8 mouse cellular contexts compared by ENCODE assay signal in the genomic region with DNA sequence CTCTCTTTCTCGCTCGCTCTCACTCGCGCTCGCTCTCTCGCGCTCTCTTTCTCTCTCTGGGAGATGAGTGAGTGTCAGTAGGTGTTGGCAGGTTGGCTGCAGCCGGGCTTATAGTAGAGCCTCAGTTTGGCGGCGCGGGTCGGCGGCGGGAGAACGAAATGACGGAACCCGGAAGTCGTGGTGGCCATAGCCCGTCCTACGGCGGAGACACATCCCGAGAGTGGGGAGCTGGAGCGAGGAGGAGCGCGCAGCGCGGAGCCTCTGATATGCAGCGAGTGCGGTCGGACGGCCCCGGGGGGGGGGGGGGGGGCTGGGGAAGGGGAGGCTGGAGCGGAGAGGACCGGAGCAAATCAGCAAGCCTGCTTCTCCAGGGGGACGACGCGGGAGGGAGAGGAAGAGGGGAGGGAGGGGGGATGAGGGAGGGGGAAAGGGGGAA. TPM values are rescaled to one million over a fixed set of nuclear protein-coding genes. Genes with fewer than 3 reads are reported as not detected.
DNase-seq lines count a peak whose midpoint lies in the region; ATAC-seq and TF ChIP-seq lines count a peak whose summit lies in the region.

A gene (minus strand): TSS at position 270 of the 436 bp plus-strand sequence.

- TF ChIP-seq CTCF in lung, postnatal 0 days (IDR thresholded peaks at IDR 0.05) = no peak

- H3K4me2 ChIP-seq in hindbrain, embryonic 11.5 days (replicated peaks; ENCODE audit: low read depth, low read length) = peak within 1 kb of the TSS; percentile 66
- peak within 1 kb of the TSS; percentile 75 for H3K4me2 ChIP-seq in lung, postnatal 0 days (replicated peaks; ENCODE audit: low read depth, low read length)

- ATAC-seq in CD4-positive, CD25-positive, alpha-beta regulatory T cell, adult 4 months = peak; percentile 39
- peak; percentile 54 for ATAC-seq in frontal cortex, adult (ENCODE audit: low TSS enrichment)
- peak; percentile 76 for ATAC-seq in hindbrain, embryonic 11.5 days (ENCODE audit: low FRiP score)
- peak; percentile 83 for ATAC-seq in lung, postnatal 0 days

- no peaks in the 10 kb centered on the region for H3K27me3 ChIP-seq in hindbrain, embryonic 11.5 days (ENCODE audit: control insufficient read depth, insufficient read depth, low read length)
- H3K27me3 ChIP-seq in lung, postnatal 0 days (replicated peaks; ENCODE audit: insufficient read depth, low read length) = peaks cover 9% of the 10 kb centered on the region

- no peak for TF ChIP-seq EP300 in lung, postnatal 0 days (IDR thresholded peaks at IDR 0.05)

- peak; percentile 93 for DNase-seq in adrenal gland, postnatal 14 days
- peak; percentile 87 for DNase-seq in hindbrain, embryonic 11.5 days (ENCODE audit: low spot score)
- peak; percentile 54 to 59 for DNase-seq in layer of hippocampus, postnatal 25 days (ENCODE audit: extremely low spot score in 1 of 2, low spot score in 1 of 2)
- DNase-seq in lung, postnatal 0 days (ENCODE audit: low spot score) = peak; percentile 92
- DNase-seq in ovary, postnatal 36 days (ENCODE audit: low spot score) = peak; percentile 76
- DNase-seq in natural killer cell, adult 2 months (ENCODE audit: low spot score in 2 of 2) = no peak

- no peaks in the 10 kb centered on the region for H3K4me1 ChIP-seq in hindbrain, embryonic 11.5 days (replicated peaks; ENCODE audit: control insufficient read depth, insufficient read depth, low read length)
- no peaks in the 10 kb centered on the region for H3K4me1 ChIP-seq in lung, postnatal 0 days (ENCODE audit: insufficient read depth, low read depth, low read length)

- H3K36me3 ChIP-seq in hindbrain, embryonic 11.5 days (ENCODE audit: control insufficient read depth, insufficient read depth, low read length) = no peaks in the 10 kb centered on the region
- no peaks in the 10 kb centered on the region for H3K36me3 ChIP-seq in lung, postnatal 0 days (ENCODE audit: insufficient read depth, low read length)

- peak within 1 kb of the TSS; percentile 90 for H3K4me3 ChIP-seq in hindbrain, embryonic 11.5 days (ENCODE audit: low read depth, low read length)
- H3K4me3 ChIP-seq in lung, postnatal 0 days (ENCODE audit: low read depth, low read length) = peak within 1 kb of the TSS; percentile 62

- WGBS in hindbrain, embryonic 11.5 days = 0% methylated on average over 22 of the region's 37 CpGs
- WGBS in lung, postnatal 0 days = under 1% methylated on average over 22 of the region's 37 CpGs

- peak within 1 kb of the TSS; percentile 99 for H3K27ac ChIP-seq in hindbrain, embryonic 11.5 days (ENCODE audit: low read depth, low read length)
- peak within 1 kb of the TSS; percentile 85 for H3K27ac ChIP-seq in lung, postnatal 0 days (ENCODE audit: low read length)

- H3K9me3 ChIP-seq in hindbrain, embryonic 11.5 days (ENCODE audit: control insufficient read depth, low read length) = no peaks in the 10 kb centered on the region
- no peaks in the 10 kb centered on the region for H3K9me3 ChIP-seq in lung, postnatal 0 days (ENCODE audit: low read length)

- H3K9ac ChIP-seq in hindbrain, embryonic 11.5 days (ENCODE audit: low read depth, low read length) = peak within 1 kb of the TSS; percentile 100
- peak within 1 kb of the TSS; percentile 44 for H3K9ac ChIP-seq in lung, postnatal 0 days (replicated peaks; ENCODE audit: low read depth)

RNA-seq across cellular contexts. Expression of the gene that starts here (rescaled TPM):
- polyA plus RNA-seq in CD4-positive, CD25-positive, alpha-beta regulatory T cell, adult 4 months (2017; shearing (Covaris generic)) = not detected
- total RNA-seq in adrenal gland, postnatal 14 days (2021) = 150 and 159 TPM in 2 replicates
- polyA plus RNA-seq in hindbrain, embryonic 11.5 days (2014; fragmentation: Nextera tagmentation; extraction: Ambion mirVana) = 121 and 142 TPM in 2 replicates
- total RNA-seq in layer of hippocampus, postnatal 25 days (2021) = 10 to 100 TPM; 36.0 to 46.4 TPM
- 12.0 and 16.2 TPM in 2 replicates for polyA plus RNA-seq in lung, postnatal 0 days (2015; fragmentation: Nextera tagmentation; extraction: Ambion mirVana)

Comparison
In these comparisons a context has a peak if more than half of its experiments do, and no peak if none do; other contexts are left out.
1. RNA of the gene that starts here (polyA plus RNA-seq): 121 to 142 TPM in hindbrain, embryonic 11.5 days and 12.0 to 16.2 TPM in lung, postnatal 0 days; not detected in CD4-positive, CD25-positive, alpha-beta regulatory T cell, adult 4 months; every median in the first group is over 10 times any median in the second.
2. Peak in ATAC-seq in CD4-positive, CD25-positive, alpha-beta regulatory T cell, adult 4 months; RNA of the gene not detected or under 1 TPM.
3. DNase-seq: peak in adrenal gland, postnatal 14 days (single experiment), hindbrain, embryonic 11.5 days (single experiment), layer of hippocampus, postnatal 25 days (2 of 2), lung, postnatal 0 days (single experiment) and ovary, postnatal 36 days (single experiment); none in natural killer cell, adult 2 months (0 of 2).
4. Peak in every context shown above with its lines, with median percentiles within 50 percentile points of each other: ATAC-seq.